Mouse (Mus musculus) neural tube, embryonic 10.5 days (tissue): Measurements from ENCODE around the gene Atp5d.

Source experiments
- DNase-seq: peaks from one replicate; pipeline ENCODE4 v3.0.0-alpha.2; 2017; ENCODE audit warnings: low spot score; ENCODE audit errors: extremely low spot score

Gene Atp5d

DNA sequence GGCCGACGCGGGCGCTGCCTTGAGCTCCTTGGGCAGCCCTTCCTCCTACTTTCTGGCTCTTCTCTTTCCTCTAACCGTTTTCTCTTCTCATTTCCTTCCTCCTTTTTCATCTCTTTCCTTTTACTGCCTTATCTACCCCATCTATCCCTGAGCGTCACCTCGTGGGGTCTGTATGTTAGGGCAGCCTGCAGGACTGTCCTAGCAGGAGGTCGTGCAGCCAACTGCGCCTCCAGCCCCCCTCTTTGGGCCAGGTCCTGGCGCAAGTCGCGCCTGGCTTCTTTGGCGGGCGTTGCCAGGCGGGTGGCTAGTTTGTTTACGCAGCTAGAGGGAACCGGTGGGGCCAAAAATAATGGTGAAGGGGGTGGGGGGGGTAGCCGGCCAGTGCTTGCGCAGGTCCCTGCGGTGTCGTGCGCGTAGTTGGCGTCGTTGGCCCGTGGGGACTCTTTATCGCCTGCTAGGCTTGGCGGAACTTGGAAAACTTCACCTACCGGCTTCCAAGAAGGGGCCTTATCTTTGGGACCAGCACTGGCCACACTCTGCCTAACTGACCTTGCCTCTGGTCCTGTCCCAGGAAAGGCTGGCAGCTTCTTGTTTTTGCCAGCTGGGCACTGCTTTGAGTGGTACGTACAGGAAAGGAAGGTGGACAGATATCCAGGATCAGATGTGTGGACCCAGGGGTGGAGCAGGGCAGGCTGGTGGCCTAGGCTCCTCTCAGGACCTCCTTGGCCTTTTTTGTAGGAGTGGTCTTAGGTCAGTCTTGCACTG, 21.3 kb upstream of the Atp5d start:
- no peak for DNase-seq

DNA sequence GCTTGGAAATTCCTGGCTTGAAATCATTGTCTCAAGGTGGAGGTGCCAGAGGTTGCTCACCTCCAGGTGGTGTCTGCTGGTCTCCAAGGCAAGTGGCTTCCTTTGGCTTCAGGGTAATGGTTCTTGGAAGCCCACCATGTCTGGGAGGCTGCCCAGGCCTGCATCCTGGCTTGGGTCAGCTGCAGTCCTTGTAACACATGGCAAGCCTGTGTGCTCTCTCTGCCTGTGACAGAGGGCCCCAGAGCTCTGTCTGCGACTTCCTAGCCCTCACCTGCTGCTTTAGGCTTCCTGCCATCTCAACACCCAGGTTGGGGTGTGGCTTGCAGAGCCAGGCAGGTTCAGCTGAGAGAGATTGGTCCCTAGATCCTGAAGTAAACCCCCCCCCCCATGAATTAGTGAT, 20.7 kb upstream of the Atp5d start:
- DNase-seq: no peak

DNA sequence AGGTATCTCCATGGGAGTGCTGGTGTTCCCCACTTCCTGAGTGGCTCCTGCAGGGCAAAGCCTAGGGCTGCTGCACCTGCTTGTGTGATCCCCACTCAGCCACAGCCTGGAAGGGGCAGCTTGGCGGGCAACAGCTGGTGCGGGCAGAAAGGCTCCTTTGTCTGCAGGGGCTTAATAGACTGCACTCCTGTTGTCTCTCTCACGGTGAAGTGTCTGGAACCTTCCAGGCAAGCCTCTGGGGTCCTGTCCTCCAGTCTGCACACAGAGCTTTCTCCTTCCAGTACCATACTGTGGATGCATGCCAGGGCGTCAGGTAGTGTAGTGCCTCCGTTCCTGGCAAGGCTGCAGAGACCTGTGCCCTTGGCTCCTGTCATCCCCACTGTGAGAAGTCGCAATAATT, 19.9 kb upstream of the Atp5d start:
- DNase-seq: no peak

DNA sequence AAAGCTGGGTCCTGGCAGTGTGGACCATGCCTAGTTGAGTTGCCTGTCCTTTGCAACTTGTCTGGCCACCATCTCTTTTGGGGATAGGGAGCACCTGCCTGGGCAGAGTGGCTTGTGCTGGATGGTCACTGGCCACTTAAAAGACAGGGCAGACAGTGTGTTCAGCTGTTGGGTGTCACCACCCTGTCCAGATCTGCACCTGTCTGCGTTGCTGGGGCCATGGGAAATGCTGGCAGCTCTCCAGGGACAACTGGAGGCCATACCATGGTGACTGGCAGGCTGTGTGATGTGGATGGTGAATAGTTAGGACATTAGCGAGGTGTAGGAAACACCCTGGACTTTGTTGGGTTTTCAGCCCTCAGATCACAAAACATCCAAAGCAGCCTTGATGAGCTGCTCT, 18.3 kb upstream of the Atp5d start:
- no peak for DNase-seq

DNA sequence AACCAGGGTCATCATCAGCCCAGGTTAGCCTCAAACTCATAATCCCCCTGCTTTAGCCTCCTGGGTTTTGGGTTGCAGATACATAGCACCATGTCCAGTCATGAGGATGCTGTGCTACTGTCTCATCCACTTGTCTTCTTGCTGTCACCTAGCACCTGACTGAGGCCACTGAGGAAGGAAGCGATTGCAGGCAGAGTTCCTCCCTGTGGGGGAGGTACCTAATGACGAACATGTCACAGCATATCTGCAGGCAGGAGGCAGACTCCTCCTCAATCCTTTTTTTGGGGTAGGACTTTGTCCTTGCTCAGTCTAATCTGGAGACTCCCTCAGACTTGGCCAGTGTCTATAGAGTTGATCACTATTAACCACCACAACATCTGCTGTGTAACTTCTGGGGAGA, 16.8 kb upstream of the Atp5d start:
- no peak for DNase-seq

DNA sequence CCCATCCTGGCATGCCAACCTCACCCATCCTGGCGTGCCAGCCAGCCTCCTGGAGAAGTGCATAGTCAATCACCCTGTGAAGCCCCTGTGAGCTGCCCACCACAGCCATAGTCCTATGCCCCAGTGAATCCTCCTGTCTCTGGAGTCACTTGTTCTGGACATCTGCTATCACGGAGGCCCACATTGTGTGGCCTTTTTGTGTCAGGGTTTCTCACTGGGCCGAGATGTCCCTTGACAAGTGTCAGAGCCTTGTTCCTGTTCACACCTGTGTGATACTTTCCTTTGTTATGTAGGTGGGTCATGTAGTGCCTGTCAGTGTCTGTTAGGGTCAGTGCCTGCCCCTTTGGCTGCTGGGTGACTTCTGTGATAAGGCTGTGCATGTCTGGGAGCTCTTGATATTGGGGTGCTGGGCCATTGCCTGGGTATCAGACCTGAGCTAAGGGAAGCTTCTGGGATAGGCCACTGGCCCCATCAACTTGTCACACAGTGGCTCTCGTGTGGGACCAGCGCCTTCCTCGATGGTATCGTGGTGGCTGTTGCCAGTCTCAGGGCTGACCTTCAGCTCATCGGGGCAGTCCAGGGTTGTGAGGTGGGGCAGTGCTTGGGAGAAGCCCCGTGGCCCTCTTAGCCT, 14.4 kb upstream of the Atp5d start:
- no peak for DNase-seq

DNA sequence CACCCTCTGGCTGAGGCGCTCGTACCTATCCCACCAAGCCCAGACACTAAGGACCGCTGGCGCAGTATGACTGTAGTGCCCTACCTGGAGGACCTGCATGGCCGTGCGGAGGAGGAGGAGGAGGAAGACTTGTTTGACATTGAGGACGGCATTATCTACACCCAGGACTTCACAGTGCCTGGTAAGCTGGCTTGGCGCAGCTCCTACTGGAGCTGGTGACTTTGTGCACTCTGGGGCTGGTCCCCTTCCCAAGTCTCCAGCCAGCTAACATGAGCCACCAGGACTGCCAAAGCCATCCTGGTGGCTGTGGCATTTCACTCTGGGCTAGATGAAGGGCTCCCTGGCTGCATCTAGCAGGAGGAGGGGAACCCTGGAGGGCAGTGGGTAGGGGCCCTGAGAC, 10.5 kb upstream of the Atp5d start:
- DNase-seq: no peak

DNA sequence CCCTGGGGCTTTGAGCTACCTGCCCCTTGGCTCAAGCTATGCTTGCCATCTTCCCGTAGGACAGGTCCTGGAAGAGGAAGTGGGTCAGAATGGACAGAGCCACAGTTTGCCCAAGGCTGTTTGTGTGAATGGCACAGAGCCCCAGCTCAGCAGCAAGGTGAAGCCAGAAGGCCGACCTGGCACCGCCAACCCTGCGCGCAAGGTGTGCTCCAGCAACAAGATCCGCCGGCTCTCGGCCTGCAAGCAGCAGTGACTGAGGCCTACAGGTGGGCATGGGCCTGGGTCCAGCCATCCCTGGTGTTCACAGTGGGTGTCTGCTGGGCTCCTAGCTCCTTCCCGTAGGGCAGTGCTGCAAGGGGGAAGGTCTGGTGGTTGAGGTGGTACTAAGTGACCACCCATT, 8.6 kb upstream of the Atp5d start:
- DNase-seq: no peak

DNA sequence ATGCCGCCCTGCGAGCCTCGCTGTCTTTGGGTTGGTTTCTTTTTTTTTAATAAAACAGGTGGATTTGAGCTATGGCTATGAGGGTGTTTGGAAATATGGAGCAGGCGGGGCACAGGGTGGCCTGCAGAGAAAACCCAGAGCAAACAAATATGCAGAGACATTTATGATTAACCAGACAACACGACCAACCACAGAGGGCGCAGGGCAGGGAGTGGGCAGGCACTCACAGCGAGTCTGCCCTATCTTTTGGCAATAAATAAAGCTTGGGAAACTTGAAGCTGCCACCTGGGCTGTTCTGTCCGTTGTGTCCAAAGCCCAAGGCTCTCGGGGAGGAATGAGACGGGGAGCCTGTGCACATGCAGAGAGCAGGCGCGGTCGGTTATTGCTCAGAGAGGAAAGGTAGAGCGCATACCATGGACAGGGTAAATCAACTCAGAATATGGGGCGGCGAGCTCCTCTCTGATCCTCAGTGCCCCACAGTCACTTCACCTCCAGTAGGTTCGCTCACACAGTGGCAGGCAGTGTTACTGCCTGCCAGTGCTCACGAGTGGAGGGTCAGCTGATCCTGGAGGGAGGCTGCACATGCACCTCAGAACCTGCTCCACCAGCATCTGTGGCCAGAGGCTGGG, 7.9 kb upstream of the Atp5d start:
- no peak for DNase-seq

DNA sequence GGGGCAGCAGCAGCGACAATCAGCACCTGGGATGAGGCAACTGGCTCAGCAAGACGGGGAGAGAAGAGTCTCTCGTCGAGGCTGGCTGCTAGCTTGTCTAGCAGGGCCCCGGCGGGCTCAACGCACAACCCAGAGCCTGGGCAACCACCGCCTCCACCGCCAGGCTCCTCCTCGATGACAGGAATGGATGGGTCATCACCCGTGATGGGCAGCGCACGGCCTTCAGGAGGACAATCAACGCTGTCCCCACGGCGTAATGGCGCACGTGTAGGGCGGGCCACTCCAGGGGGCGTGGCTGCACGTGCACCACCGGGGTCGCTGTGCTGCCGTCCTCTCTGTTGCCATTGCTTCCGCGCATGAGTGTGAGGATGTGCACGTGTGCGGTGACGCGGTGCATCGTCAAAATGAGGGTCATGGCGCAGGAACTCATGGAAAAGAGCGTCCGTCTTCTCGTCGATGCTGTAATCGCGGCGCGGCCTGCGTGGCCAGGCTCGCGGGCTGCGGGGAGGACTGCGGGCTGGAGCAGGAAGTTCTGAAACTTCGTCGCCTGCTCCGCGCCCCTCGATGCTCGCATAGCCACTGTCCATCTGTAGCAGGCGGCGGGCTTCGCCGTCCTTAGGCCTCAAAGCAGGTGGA, 7.0 kb upstream of the Atp5d start:
- peak; percentile 61 for DNase-seq

DNA sequence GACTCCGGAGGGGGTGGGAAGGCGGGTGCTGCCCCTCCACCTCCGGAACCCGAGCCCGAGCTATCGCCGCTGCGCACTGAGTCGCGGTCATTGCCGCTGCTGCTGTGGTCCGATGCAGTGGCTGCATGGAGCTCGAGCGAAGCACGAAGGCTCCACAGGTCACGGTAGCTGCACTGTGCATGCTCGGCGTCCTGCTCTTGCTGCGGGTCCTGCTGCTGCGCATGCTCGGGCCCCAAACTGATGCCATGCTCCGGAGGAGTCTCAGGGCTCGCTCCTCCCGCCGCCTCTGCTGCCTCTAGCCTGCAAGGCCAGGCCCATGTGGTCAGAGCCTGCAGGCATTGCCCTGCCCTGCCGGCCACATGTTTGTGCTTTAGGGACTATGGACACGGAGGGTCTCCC, 6.5 kb upstream of the Atp5d start:
- peak; percentile 50 for DNase-seq

DNA sequence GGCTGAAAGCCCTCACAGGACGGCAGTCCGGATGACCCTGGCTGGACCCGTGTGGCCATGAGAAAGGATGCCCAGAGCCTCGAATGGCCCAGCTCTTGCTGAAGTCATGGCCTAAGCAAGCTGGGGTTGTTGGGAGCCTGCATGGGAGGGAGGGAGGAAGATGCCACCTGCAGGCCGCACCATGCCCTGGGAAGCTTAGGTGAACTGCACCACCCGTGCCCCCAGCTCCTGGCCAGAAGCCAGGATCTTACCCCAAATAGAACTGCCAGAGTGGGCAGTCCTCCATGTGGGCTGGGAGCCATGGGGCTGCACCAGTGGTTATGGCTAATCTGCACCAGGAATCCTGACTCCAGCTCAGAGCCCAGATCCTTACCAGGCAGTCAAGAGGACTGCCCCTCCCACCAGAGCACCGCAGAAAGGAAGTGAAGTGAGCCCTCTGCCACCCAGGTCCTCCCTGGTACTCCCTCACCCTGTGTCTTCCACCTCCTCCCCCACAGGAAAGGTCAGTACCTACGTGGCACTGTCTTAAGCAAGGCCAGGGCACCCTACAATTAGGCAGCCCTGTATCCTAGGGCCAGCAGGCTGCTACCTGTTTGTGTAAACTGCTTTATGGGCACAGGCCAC, 5.1 kb upstream of the Atp5d start:
- DNase-seq: no peak

DNA sequence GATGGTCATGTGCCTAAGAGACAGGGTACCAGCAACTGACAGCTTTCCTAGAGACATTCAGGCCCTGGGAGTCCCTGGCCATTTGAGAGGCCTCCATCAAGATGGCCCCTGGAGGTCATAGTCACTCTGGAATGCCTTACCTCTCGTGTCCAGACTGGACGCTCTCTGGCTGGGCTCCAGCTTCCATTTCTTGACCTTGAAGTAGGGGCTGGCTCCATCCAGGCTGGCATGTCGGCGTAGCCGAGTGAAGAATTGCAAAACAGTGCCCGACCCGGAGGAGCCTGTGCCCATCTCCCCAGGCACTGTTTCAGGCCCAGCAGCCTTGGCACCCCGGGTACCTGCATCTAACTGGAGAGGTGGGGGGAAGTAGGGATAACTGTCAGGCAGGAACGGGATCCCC, 4.0 kb upstream of the Atp5d start:
- DNase-seq: no peak

DNA sequence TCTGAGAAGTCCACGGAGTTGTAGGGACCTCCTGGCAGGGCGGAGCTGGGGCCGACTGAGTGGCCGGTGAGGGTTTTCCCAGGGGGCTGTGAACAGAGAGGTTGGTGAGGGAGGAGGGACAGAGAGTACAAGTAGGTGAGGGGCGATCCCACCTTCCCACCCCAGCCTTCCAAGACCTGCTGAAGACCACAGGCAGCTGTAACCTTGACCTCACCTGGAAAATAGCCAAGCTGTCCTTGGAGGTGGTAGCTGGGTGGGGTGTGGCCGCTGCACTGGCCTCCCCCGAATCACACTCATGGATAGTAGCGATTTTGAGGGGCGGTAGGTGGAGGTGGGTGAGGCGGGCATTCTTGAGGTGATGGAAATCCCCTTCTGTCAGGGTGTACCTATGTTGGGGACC, 3.3 kb upstream of the Atp5d start:
- DNase-seq: no peak

DNA sequence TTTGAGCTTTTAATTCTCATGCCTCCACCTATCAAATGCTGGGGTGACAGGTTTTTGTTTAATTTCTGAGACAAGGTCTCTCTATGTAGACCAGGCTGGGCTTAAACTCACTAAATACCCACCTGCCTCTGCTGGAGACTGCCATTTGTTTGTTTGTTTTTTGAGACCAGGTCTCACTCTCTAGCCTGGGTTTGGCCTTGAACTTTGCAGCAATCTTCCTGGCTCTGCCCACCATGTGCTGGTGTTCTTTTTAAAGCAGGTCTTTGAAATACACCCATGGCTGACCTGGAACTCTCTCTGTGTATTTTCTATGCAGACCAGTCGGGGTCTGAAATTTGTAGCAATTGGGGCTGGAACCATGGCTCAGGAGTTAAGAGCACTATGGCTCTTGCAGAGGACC, 2.8 kb upstream of the Atp5d start:
- DNase-seq: no peak

DNA sequence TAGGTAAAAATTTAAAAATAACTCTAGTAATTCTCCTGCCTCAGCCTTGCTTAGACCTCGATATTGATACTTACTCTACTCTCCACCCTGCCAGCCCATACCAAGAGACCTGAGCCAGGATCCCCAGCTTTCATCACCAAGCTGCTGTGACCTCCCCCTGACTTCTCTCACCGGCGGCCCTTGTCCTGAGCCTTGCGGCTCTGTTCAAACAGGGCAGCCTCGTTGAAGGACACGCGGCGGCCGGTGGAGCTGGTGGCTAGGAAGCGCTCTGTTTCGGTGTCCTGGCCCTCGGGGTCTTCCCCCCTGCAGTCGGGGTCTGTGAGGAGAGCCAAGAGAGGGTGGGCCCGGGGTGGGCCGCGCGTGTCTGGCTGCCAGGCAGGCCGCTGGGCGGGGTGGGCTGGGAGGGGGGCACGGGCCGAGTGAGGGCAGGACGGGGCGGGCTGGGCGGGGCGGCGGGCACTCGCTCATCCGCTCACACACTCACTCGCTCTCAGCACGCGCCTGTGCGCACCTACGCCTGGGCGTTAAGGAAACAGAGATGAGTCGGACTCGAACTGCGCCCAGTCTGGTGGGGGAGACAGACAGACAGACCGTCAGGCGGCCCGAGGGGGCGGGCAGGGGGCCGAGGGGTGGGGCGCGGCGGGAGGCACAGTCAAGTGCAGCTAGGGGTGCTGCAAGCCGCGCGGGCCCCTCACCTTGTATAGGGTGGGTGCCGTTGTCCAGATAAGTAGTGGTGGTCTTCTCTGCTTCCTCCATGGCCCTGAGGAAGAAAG, 2.1 kb upstream of the Atp5d start:
- no peak for DNase-seq

DNA sequence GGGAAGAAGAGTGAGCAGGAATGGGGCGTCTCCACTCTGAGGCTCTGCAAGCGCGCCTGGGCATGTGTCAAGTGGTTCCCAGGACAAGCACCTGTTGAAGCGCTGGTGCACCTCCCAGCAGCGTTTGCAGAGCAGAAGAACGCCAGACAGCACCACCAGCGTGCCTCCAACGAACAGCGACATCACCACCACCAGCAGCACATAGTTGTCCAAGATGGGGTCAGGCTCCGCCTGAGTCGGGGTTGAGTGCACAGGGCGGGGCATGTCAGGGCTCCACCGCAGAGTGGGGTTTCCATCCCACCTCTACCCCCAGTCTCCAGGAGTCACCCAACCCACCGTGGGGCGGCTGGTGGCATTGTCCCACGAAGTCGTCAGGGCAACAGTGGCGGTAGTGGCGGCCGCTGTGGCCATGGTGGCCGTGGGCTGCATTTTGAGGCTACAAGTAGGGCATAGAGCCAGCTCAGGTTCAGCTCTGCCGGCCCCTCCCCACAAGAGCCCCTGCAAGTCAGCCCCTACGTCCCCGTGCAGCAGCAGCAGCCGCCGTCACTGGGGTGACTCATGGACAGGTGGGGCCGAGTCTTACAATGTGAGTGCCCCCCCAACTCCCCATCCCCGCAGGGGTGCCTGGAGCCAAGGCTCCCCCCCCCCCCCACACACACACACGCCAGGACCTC, 1.3 kb upstream of the Atp5d start:
- DNase-seq: peak; percentile 39

DNA sequence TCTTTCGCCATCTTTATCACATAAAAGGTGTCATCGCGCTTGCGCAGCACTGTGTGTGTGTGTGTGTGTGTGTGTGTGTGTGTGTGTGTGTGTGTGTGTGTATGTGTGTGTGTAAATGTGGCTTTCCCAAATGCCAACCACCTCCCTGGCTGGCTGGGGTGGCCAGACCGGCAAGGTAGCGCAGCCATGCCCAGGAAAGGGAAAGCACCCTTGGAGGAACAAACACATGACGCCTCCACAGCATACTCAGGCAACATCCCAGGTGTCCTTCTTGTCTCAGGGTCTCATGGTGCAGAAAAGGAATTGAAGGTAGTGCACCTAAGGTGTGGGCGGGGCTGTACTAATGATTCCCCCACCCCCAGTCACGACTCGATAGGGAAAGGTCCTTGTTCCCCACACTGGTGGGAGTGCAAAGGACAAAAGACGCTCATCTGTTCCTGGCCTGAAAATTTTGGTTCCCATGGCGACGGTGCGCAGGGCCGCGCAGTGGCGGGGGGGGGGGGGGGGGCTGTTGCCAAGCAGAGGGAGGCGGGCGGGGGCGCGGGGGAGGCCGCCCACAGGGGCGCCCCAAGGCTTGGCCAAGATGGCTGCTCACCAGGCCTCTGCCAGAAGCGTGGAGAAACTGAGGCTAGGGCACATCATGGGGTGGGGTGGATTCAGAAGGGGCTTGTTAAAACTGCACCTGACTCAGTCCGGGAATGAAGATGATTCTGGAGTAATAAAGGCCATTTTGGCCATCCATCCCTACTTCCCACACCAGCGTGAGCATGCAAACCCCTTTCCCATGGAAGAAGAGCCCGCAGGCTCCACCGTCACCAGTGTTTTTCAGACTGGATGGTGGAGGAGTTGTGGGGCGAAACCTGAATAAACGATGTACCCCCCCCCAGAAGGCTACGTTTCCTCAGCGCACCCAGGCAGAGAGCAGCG, 543 bp upstream of the Atp5d start:
- DNase-seq: peak; percentile 50

DNA sequence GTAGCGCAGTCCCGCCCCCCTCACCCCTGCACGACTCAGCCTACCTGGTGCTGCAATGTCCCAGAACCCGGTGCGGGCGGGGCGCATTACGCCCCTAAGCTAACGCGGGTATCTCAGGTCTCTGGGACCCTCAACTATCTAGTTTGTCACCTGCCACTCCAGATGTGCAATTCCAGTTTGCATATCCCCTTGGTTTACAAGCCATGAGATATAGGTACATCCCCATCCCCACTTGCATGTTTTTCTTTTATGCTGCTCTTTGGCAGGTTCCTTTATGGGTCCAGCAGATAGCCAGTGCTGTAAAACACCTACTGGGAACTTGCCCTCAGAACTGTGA, 975 bp downstream of the Atp5d start:
- no peak for DNase-seq
